Mouse (Mus musculus) kidney, postnatal 0 days (tissue): Measurements from ENCODE around the gene Rapgef4. TPM values are rescaled to one million over a fixed set of nuclear protein-coding genes. Genes with fewer than 3 reads are reported as not detected.

Source experiments
- ATAC-seq: fragments of 200-750 bp; cut with Nextera tagmentation; replicated peaks from 2 replicates; pipeline ENCODE4 v1.8.0; 2017; ENCODE audit warnings: low read depth, moderate number of reproducible peaks, moderate TSS enrichment, moderate library complexity; ENCODE audit not compliant: low FRiP score
- DNase-seq: peaks from one replicate; pipeline ENCODE4 v3.0.0-alpha.2; 2016; ENCODE audit warnings: low spot score
- H3K27ac ChIP-seq: fragments of 300-500 bp; sonication (generic); 2 replicates; pipeline ENCODE4 v1.5.1; 2014; ENCODE audit warnings: mild to moderate bottlenecking
- H3K27me3 ChIP-seq: fragments of 300-500 bp; sonication (generic); 2 replicates; pipeline ENCODE4 v1.6.1; 2014; ENCODE audit warnings: low read length, mixed read lengths; ENCODE audit not compliant: insufficient read depth
- H3K36me3 ChIP-seq: fragments of 300-500 bp; sonication (generic); 2 replicates; pipeline ENCODE4 v1.6.1; 2014; ENCODE audit warnings: low read length, mixed read lengths; ENCODE audit not compliant: insufficient read depth
- H3K4me1 ChIP-seq: fragments of 300-500 bp; sonication (generic); replicated peaks from 2 replicates; pipeline ENCODE4 v1.6.1; 2014; ENCODE audit warnings: antibody characterized with exemption, low read length, mixed read lengths; ENCODE audit not compliant: insufficient read depth
- H3K4me2 ChIP-seq: fragments of 300-500 bp; sonication (generic); 2 replicates; pipeline ENCODE4 v1.6.1; 2014; ENCODE audit warnings: mild to moderate bottlenecking, low read length, moderate library complexity, mixed read lengths
- H3K4me3 ChIP-seq: fragments of 300-500 bp; sonication (generic); replicated peaks from 2 replicates; pipeline ENCODE4 v1.5.1; 2014; ENCODE audit warnings: low read depth, low read length
- H3K9ac ChIP-seq: fragments of 300-500 bp; sonication (generic); 2 replicates; pipeline ENCODE4 v1.6.1; 2014; ENCODE audit warnings: low read depth, low read length
- H3K9me3 ChIP-seq: fragments of 300-500 bp; sonication (generic); replicated peaks from 2 replicates; pipeline ENCODE4 v1.6.1; 2016; ENCODE audit warnings: low read length, inconsistent platforms, mixed read lengths
- CTCF ChIP-seq: IDR thresholded peaks from 2 replicates; pipeline ENCODE4 v1.5.1; 2016; ENCODE audit warnings: antibody characterized with exemption, low read depth, mild to moderate bottlenecking, moderate library complexity
- WGBS: fragments of 180-500 bp; shearing (Covaris S2); extraction: QIAGEN DNeasy Blood & Tissue Kit; methylation state at CpG from one replicate; pipeline ENCODE4 v1.1.7; 2014; 5-methylcytosine and 5-hydroxymethylcytosine counted together
- polyA plus RNA-seq: library from polyadenylated mRNA; unstranded; fragments of >200 nt; fragmentation: Nextera tagmentation; extraction: Ambion mirVana; gene quantifications from 2 replicates; pipeline ENCODE4 v1.2.1, GENCODE M21; 2015

Rapgef4 gene
- polyA plus RNA-seq, 1 experiment from 2014 or later, result 4.6 TPM

GRCm38 (mm10) chr2:72280524-72280923 lies 299.5 kb downstream of the Rapgef4 start:
- Histone ChIP-seq H3K9ac (no peak overlapping the region), H3K27me3 (no peaks in the 10 kb centered on the region), H3K27ac (no peak overlapping the region), H3K9me3 (no peaks in the 10 kb centered on the region), H3K36me3 (no peaks in the 10 kb centered on the region), H3K4me2 (no peak overlapping the region), H3K4me3 (no peak overlapping the region), H3K4me1 (no peaks in the 10 kb centered on the region)
- WGBS, result 90% methylated on average over 5 of the region's 5 CpGs
- no peak for TF ChIP-seq CTCF
- DNase-seq (no peak), ATAC-seq (no peak)

GRCm38 (mm10) chr2:72281971-72282370 lies 300.9 kb downstream of the Rapgef4 start:
- no peak for TF ChIP-seq CTCF
- 95% methylated on average over 14 of the region's 14 CpGs for WGBS
- Histone ChIP-seq H3K9me3 (no peaks in the 10 kb centered on the region), H3K4me2 (no peak overlapping the region), H3K4me3 (no peak overlapping the region), H3K9ac (no peak overlapping the region), H3K27me3 (no peaks in the 10 kb centered on the region), H3K36me3 (no peaks in the 10 kb centered on the region), H3K4me1 (no peaks in the 10 kb centered on the region), H3K27ac (no peak overlapping the region)
- ATAC-seq (no peak), DNase-seq (no peak)

DNA sequence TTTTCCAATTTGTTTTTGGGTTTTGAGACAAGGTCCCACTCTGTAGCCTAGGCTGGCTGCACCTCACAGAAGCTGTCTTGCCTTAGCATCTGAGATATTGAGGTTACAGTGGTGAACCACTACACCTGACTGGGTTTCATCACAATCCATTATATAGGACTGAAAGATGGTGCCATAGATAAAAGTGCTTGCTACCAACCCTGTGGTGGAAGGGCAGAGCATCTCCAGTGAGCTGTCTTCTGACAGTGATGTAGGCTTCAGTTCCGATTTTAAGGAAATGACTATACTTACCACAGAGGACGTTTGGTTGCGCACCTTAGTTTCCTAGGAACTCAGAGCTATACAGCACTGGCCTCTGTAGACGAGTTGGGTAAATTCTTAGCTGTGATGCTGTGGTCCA lies 301.7 kb downstream of the Rapgef4 start:
- TF ChIP-seq CTCF, result no peak
- no peaks in the 10 kb centered on the region for H3K4me1 ChIP-seq
- no peak overlapping the region for H3K4me3 ChIP-seq
- no peak for ATAC-seq
- no peak for DNase-seq
- no peak overlapping the region for H3K4me2 ChIP-seq
- no peak overlapping the region for H3K9ac ChIP-seq
- WGBS, result 83% methylated on average over 4 of the region's 4 CpGs
- no peak overlapping the region for H3K27ac ChIP-seq
- no peaks in the 10 kb centered on the region for H3K9me3 ChIP-seq
- no peaks in the 10 kb centered on the region for H3K27me3 ChIP-seq
- H3K36me3 ChIP-seq, result no peaks in the 10 kb centered on the region

DNA sequence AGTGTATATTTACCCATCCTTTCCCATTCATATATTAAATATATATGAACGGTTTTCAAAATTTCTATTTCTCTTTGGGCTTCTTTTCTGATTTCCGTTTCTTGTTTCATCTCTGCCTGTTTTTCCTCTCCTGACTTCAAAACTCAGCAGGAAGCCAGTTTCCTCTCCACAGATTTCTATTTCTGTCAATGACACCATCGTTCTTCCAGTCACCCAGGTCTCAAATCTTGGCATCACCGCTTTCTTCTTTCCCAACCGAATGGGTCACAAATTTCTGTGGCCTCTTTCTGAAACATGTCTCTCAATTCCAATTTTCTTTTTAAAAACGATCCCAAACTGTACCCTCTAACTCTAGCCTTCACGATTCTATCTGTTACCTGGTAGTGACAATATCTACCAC lies 303.6 kb downstream of the Rapgef4 start:
- no peaks in the 10 kb centered on the region for H3K9me3 ChIP-seq
- no peaks in the 10 kb centered on the region for H3K36me3 ChIP-seq
- H3K4me1 ChIP-seq, result no peaks in the 10 kb centered on the region
- DNase-seq, result no peak
- H3K27ac ChIP-seq, result no peak overlapping the region
- H3K27me3 ChIP-seq, result no peaks in the 10 kb centered on the region
- no peak overlapping the region for H3K4me3 ChIP-seq
- no peak for TF ChIP-seq CTCF
- WGBS, result 73% methylated on average over 7 of the region's 7 CpGs
- no peak overlapping the region for H3K9ac ChIP-seq
- H3K4me2 ChIP-seq, result no peak overlapping the region
- ATAC-seq, result no peak

- Histone ChIP-seq H3K4me2 (peak within 1 kb of the TSS; percentile 81), H3K9me3 (no peaks in the 10 kb centered on the region), H3K4me1 (no peaks in the 10 kb centered on the region), H3K27ac (peak within 1 kb of the TSS; percentile 66), H3K36me3 (no peaks in the 10 kb centered on the region), H3K4me3 (peak within 1 kb of the TSS; percentile 91), H3K9ac (peak within 1 kb of the TSS; percentile 90), H3K27me3 (no peaks in the 10 kb centered on the region)
- 2% methylated on average over 49 of the region's 50 CpGs for WGBS
- DNase-seq (peak; percentile 78), ATAC-seq (peak; percentile 88)
- TF ChIP-seq CTCF, result peak; percentile 61
Measured at GRCm38 (mm10) chr2:72285256-72285887, 304.3 kb downstream of the Rapgef4 start, which contains the start of gene Map3k20. Gene Map3k20 (plus strand): TSS chr2:72285637.

DNA sequence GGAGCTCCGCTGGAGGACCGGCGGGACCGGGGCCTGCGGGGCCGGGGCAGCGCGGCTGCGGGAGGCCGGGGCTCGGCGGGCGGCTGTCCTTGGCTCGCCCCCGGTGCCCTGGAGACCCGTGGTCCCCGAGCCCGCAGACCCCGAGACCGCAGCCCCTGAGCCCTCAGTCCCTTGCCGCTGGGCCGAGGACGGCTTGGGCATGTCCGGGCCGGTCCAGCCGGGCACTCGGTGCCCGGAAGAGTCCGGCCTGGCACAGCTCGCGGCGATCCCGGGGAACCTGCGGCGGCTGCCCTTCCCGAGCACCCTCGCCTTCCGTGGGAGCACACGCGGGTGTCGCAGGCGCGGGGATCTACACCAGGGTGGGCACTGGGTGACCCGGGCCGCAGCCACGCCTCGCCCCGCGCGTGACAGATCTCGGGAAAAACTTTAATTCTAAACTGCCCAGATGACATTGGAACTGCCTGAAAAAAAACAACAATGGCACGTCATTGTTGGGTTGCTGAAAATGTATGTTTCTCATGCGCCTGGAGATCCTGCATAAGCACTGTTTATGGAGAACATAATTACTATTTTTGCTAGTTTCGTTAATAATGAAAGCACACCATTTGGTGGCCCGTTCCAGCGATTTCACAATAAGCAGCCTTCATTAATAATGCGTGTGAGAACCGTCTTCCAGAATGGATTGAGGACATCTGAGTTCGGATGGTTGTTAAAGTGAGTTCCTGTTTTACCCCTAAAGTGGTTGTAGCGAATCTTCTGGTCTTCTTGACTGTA lies 305.0 kb downstream of the Rapgef4 start:
- Histone ChIP-seq H3K27ac (peak overlapping the region; percentile 66), H3K9me3 (no peaks in the 10 kb centered on the region), H3K27me3 (no peaks in the 10 kb centered on the region), H3K4me2 (peak overlapping the region; percentile 81), H3K9ac (peak overlapping the region; percentile 90), H3K4me3 (peak overlapping the region; percentile 91), H3K4me1 (no peaks in the 10 kb centered on the region), H3K36me3 (no peaks in the 10 kb centered on the region)
- peak; percentile 49 for DNase-seq
- WGBS, result 1% methylated on average over 39 of the region's 60 CpGs
- TF ChIP-seq CTCF, result no peak
- ATAC-seq, result peak; percentile 78
